Mouse (Mus musculus) cortical plate, adult 2 months (tissue): Measurements from ENCODE around the gene Cracr2b.

Experiments used
- CTCF ChIP-seq: fragments of 200-500 bp; IDR thresholded peaks from 2 replicates; pipeline ENCODE4 v1.5.1; 2011; ENCODE audit warnings: mild to moderate bottlenecking, control low read depth, low read length; ENCODE audit not compliant: insufficient read depth; ENCODE audit errors: extremely low read depth
- POLR2A ChIP-seq: fragments of 200-500 bp; IDR thresholded peaks from 2 replicates; pipeline ENCODE4 v1.6.1; 2011; ENCODE audit warnings: mild to moderate bottlenecking, low read length, control low read depth; ENCODE audit not compliant: insufficient read depth; ENCODE audit errors: extremely low read depth

- TF ChIP-seq CTCF (no peak), POLR2A (no peak)
Observed at GRCm38 (mm10) chr7:141432741-141433516, 28.0 kb upstream of the Cracr2b start.
